Mouse (Mus musculus): ENCODE results near the gene Homer2.

- TF ChIP-seq POLR2A (IDR thresholded peaks at IDR 0.05; ENCODE audit: low read depth, low read length), result no peak
- no peak for TF ChIP-seq CTCF (IDR thresholded peaks at IDR 0.05; ENCODE audit: borderline replicate concordance, insufficient read depth, low read length)
These were observed 49.5 kb downstream of the Homer2 start for GRCm38 (mm10) chr7:81657631-81658347.
